Mouse (Mus musculus) urinary bladder, postnatal 4 days (tissue): ENCODE measurements around the gene Rsph3b.
"Not testable (repeated sequence)": the region's sequence is repeated elsewhere in the genome, so short reads cannot be mapped to it uniquely, and the experiment has no call there.

ENCODE experiments used
- DNase-seq, 2 experiments: peaks; one replicate each; pipeline ENCODE4 v3.0.0; 2021 to 2022; ENCODE audit warnings: low spot score in 2 of 2

Rsph3b gene

GRCm38 (mm10) chr17:6959543-6960259 lies 11.2 kb upstream of the Rsph3b start:
- not testable (repeated sequence) for DNase-seq

DNA sequence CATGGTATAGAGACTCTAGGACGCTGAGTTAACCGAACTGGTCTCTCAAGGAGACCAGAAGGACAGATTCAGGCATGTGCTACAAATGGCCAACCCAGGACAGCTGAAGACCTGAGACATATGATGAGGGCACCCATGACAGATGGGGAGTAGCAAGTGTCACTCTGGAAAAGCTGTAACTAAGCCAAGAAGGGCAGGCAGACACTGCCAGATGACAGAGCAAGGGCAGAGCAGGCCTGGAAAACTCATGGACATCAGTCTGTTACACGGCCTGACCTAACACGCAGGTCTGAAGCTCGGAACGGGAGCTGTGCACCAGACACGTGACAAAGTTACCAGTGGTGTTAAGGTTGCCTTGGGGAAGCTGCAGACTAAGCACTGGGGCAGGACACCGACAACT lies 10.4 kb upstream of the Rsph3b start:
- not testable (repeated sequence) for DNase-seq

DNA sequence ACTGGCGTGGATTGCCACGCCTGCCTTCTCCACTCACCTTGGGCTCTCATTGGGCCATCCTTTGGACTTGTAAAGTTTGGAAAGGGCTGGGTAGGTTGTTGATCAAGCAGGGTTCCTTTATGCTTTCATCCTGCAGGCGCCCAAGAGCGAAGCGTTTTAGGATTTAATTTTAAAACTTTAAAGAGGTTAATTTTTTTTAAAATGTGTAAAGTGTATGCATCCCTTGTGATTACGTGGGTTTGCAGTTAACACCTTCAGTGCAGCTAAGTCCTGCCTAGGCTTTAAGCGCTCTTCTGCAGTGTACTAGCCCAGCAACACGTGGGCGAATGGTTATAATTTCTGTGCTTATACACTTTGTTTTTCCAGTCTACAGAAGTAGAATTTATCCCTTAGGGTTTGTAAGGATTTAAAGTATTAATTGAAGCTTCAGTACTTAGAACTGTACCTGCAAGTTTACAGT lies 317 bp upstream of the Rsph3b start:
- not testable (repeated sequence) for DNase-seq

GRCm38 (mm10) chr17:6947637-6947983 lies 872 bp downstream of the Rsph3b start:
- DNase-seq = not testable (repeated sequence)

GRCm38 (mm10) chr17:6942560-6942959 lies 5.9 kb downstream of the Rsph3b start:
- DNase-seq = not testable (repeated sequence)

GRCm38 (mm10) chr17:6931625-6932024 lies 16.9 kb downstream of the Rsph3b start:
- DNase-seq = not testable (repeated sequence)

DNA sequence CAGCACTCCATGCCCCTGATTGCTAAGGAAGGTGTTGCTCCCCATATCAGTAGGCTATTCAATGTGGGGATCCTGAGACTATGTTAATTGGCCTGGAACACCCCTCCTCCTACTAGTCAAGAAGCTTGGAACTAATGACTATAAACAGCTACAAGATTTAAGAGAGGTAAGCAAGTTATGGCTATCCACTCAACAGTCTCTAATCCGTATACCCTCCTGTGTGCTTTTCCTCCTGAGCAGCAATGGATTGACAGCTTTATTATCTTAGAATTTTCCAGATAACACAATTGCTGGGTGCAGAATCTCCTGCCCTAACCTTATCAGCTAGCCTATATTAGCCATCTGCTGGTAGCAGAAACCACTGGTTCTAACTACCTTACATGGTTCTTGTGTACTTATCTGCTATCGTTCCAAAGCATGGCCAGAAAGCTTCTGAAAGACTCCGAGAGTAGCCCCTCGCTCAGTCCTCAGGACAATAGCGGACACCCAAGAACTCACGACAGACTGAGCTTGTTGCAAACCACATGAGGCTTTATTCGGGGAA lies 28.1 kb downstream of the Rsph3b start:
- DNase-seq = not testable (repeated sequence)

DNA sequence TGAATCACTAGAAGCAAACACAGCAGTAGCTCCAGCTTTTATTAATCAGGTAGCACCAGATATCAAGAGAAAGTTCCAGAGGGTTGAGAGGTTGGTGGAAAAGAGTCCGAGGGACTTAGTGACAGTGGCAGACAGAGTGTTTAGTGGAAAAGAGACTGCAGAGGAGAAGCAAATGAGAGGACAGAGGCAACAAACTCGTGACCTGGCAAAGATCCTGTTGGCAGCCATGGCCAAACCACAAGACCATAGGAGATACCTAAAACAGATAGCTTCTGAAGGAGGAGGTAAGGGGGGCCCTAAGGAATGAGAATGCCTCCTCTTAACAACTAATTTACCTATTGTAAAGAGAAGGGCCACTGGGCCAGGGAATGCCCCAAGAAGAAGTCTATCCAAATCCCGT lies 29.1 kb downstream of the Rsph3b start:
- not testable (repeated sequence) for DNase-seq

DNA sequence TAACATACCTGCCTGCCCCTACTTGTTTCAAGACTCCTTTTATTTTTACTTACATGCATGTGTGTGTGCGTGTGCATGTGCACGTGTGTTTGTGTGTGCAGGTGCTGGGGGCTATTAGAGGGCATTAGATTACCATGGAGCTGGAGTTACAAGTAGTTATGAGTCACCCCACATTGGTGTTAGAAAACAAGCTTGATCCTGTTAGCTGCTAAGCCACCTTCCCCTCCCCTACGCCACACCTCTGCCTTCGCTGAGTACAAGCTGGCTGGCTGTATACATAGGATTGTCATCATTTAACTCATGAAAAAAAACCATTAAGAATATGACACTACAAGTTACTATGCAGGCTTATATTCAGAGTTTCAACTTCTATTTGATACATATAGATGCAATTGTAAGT lies 33.2 kb downstream of the Rsph3b start:
- not testable (repeated sequence) for DNase-seq

DNA sequence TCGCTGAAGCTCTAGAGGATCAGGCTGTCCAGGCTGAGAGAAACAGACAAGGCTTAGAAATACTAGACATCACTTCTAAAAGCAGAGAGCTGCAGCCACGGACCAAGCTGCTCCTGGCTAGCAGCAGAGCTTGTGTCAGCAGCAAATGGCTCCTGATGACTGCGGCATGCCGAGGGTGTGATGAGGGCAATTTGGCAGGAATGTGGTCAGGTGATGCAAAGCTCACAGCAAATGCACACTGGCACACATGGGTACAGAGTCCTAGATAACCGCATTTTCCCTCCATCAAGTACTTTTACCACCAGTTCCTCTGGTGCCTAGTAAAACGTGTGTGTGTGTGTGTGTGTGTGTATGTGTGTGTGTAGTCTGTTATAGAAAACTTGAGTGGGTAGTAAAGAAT lies 34.4 kb downstream of the Rsph3b start:
- not testable (repeated sequence) for DNase-seq

DNA sequence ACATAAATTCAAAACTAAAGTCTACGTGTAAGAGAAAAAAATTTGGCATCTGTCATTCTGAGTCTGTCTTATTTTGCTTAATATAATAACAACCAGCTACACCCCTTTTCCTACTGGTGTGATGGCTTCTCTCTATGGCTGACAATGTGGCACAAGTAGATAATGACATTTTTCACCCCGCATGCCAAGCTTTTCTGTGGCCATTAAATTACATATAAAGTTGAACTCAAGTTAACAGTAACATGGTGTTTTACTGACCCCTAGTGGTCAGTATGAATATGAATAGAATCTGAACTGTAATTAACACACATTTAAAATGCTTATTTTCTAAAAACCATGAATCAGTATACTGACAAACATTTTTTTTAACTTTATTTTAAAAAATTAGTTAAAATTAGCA lies 48.1 kb downstream of the Rsph3b start:
- DNase-seq = not testable (repeated sequence)

GRCm38 (mm10) chr17:6897996-6898562 lies 50.4 kb downstream of the Rsph3b start:
- DNase-seq = not testable (repeated sequence)

GRCm38 (mm10) chr17:6896756-6897155 lies 51.7 kb downstream of the Rsph3b start:
- DNase-seq = no peak

DNA sequence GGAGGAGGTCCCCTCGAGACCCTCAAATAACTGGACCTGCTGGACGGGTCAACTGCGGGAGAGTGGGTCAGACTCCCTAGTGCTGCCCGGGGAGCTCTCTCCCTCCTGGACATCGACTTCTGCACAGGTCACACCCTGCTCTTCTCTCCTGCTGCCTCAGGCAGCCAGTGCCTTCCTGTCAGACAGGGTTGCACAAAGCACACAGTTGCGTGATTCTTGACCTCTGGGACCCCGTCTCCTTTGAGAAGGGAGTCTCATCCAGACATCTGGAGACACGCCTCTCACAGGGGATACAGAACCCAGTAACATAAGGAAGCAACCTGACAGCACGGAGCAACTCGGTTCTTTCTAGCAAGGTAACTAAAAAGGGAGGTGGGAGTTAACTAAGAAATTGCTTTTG lies 55.1 kb downstream of the Rsph3b start:
- no peak for DNase-seq

GRCm38 (mm10) chr17:6891966-6892934 lies 56.2 kb downstream of the Rsph3b start:
- DNase-seq = no peak

GRCm38 (mm10) chr17:6886445-6886844 lies 62.0 kb downstream of the Rsph3b start:
- DNase-seq = no peak

DNA sequence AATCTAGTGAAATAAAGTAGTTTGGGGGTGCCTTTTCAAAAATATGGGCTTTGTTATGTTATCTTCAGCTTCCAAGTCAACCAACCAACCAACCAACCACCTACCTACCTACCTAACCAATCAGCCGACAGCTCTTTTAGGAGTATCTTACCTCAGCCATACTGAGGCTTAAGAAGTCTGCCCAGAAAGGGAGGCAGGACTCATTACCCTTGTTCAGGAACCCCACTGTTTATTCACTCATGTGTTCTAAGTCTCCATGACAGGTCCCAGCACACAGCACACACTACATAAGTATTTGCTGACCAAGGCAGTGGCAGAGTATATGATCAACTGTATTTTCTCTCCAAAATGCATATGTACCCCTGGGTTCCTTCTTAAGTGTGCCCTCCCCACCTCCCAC lies 64.0 kb downstream of the Rsph3b start:
- no peak for DNase-seq

- DNase-seq = no peak
Observed at GRCm38 (mm10) chr17:6881306-6881705, 67.2 kb downstream of the Rsph3b start.

DNA sequence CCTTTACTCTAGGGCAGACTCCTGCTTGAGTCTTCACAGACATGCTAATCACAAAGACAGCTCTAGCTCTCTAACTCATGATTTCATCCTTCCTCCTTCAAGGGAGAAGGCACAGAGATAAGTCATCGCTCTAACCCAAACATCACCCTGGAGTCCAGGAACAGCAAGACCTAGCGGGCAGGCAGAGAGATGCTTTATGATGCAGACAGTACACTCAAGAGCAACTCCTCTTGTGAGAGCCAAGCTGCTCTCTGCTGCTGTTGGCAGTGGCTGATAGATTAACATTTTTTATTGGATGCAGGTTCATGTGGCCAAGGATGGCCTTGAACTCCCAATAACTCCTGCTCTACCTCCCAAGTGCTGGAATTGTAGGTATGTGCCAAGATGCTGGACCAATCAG lies 77.1 kb downstream of the Rsph3b start:
- no peak for DNase-seq

GRCm38 (mm10) chr17:6868810-6869209 lies 79.7 kb downstream of the Rsph3b start:
- DNase-seq = no peak

- no peak for DNase-seq
Observed at GRCm38 (mm10) chr17:6867740-6868139, 80.7 kb downstream of the Rsph3b start.

- DNase-seq = no peak
Observed at GRCm38 (mm10) chr17:6866576-6866975, 81.9 kb downstream of the Rsph3b start.
